Mouse (Mus musculus) ovary, adult 18-20 months (tissue): ENCODE results near the gene Ptpn20.

ENCODE experiments used
- DNase-seq: peaks from one replicate; pipeline ENCODE4 v3.0.0; 2022; ENCODE audit warnings: low spot score, mixed read lengths

The Ptpn20 gene

DNA sequence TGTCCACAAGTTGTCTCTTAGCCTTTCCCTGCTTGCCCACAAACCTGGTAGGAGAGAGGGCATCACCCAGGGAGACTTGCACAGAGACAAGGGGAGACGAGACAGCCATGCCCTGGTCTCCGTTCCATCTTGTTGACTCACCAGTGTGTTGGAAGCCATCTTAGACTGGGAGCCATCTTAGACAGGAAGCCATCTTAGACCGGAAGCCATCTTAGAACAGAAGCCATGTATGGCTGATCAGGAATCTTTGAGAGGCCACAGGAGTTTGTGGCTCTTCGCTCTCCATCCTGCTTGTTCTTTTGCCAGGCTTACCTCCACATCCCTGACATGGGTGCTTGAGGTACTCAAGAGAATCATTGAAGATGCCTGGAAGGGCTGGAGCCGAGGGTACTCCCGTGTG is 89.0 kb downstream of the Ptpn20 start:
- DNase-seq = no peak

DNA sequence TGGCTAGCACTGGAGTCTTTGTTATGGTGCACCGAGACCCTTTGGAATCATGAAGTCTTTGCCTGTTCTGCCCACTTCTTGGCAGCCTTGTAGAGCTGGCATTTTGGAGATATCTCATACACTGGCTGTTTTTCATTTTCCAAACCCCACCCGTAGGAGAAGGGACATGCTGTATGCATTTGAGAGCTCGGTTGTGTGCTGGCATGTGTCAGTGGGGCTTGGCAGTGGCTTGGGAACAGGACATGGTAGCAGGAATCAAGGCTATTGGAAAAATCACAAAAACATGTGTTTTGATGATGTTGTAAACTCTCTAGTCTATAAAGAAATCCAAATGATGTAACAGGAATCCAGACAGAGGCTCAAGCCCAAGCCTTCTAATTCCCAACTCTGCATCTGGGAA is 89.7 kb downstream of the Ptpn20 start:
- no peak for DNase-seq

DNA sequence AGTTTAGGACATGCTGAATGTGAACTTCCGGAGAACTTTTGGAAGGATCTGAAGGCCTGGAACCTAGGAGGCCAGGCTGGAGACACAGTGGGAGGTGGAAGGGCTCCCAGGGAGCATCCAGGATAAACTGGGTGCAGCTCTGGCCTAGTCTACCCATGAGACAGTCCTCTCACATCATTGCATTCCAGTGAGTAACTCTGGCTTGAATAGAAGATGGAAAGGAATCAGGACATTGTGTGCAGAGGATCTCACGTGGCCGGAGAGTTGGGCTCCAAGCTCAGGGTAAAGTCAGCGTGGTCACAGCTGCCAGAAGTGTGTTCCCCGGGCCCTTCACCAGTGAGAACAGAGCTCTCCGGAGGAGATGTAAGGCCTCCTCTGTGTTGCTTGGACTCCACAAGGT is 91.6 kb downstream of the Ptpn20 start:
- no peak for DNase-seq

DNA sequence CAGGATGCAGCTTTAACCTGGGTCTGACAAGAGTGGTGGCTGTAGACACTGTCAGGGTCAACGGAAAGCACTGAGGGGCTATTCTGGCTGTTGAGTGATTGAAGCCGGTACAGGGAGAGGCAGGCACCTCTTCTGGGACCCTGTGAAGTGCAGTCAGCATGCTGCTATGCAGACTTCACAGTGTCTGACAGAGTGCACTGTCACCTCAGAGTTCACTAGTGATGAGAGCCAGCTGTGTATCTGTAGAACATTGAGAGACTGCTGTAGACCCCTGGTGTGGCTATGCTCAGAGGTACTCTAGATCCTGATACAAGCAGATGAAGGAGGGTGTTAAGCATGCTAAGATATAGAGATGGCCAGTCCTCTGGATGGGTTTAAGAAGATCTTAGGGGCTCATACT is 93.8 kb downstream of the Ptpn20 start:
- no peak for DNase-seq

DNA sequence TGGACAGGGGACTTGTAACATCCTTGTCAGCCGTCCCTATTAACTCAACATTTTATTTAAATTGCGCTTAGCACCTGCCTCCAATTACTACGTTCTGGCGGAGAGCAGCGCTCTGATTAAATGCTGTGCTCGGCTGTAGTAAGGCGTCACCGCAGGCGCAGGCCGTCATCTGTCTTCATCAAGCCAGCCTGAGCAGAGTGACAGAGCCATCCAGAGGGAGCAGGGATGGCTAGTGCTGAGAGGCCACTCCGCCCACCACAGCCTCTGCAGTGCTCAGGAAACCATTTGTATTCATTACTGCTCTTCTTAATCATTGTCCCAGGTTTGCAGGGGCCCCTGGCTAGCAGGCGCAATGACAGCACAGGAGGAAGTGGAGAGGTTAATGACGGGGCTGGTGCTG is 94.7 kb downstream of the Ptpn20 start:
- no peak for DNase-seq

DNA sequence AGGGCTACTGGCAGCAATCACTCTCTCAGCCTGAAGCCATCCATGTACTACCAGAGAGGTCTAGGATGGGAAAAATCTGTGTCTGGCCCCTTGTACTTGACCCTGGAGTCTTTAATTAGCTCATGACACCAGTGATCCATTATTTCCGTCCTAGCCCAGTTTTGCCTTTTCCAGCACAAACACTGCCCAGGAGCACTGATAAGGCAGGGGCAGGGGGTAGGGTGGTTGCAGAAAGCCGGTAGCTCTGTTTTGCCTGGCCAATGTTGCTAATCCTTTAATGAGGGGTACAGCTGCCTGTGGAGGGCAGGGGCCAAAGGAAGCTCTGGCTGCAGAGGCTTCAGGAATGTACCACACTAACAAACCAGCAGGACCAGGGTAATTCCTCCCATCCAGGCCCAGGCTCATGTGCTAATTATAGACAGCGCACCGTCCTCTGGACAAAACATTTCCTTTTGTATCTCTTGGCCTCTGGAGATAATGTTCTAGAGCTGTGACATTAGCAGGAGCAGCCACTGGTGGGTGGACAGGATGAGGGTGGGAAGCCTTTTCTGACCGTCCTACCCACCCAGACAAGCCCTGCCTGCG is 98.5 kb downstream of the Ptpn20 start:
- no peak for DNase-seq

DNA sequence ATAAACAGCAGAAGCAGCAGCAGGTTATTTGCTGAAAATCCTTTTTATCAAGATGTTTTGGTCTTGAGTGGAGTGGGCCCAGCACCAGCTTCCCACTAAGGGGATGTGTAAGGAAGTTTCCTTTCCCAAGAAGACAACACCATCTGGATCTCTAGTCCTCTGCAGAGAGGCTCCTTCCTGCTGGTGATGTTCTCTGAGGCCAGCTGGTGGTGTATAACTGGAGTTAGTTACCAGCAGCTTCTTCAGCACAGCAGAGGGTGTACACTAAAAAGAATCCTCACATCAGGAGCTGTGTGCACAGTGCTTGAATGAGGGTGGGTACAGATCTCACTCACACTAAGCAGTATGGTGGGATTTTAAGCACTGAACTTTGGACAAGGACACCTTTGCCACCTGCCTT is 100.0 kb downstream of the Ptpn20 start:
- DNase-seq = no peak
